Mouse (Mus musculus) erythroblast, embryonic 14.5 days (primary cell): ENCODE measurements at regions not wholly inside any gene's neighbourhood (a gene's known extent, or its start where the extent isn't known, plus 50 kb on each side); places are given as distances from the start of the nearest gene placed in this dataset.

Source experiments
- GATA1 ChIP-seq: IDR thresholded peaks from 2 replicates; pipeline ENCODE4 v1.6.1; 2012; ENCODE audit warnings: low read length, inconsistent platforms, mixed read lengths
- TAL1 ChIP-seq: IDR thresholded peaks from 3 replicates; pipeline ENCODE4 v1.6.1; 2012; ENCODE audit warnings: low read length, inconsistent platforms, mixed read lengths

- TF ChIP-seq TAL1 (no peak), GATA1 (no peak)
Observed at GRCm38 (mm10) chr15:81534546-81534945, 50.6 kb upstream of the Ep300 start.
